Mouse (Mus musculus): ENCODE data around the gene Dnase1. TPM values are rescaled to one million over a fixed set of nuclear protein-coding genes. Genes with fewer than 3 reads are reported as not detected.

The Dnase1 gene
- polyA plus RNA-seq, 1 experiment from 2014 or later, result 0.43 TPM

DNA sequence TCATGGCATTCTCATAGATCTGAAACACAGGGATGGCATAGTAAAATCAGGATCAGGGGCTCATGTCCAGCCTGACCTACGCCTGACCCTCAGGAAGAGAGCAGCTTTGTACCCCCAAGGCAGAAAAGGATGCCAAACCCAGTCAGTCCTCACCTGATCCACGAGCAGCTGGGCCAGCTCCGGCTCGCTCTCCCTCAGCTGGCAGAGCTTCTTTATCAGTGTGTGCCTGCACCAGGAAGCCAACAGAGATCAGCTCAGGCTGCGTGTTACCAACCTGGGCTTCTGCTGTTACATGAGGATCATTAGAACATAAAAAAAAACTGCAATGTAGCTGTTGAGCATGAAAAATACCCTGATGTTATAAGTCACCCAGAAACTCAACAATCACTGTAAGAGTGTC, 3.5 kb downstream of the Dnase1 start:
- H3K9ac ChIP-seq (replicated peaks), result no peak overlapping the region
- H3K9me3 ChIP-seq (ENCODE audit: low read length), result no peaks in the 10 kb centered on the region
- no peaks in the 10 kb centered on the region for H3K4me1 ChIP-seq (ENCODE audit: insufficient read depth)
- 80% methylated on average over 5 of the region's 5 CpGs for WGBS (ENCODE audit: insufficient replicate concordance)
- no peak for TF ChIP-seq EP300 (IDR thresholded peaks at IDR 0.05; ENCODE audit: low read depth)
- TF ChIP-seq CTCF (IDR thresholded peaks at IDR 0.05; ENCODE audit: low read depth), result no peak
- no peak overlapping the region for H3K4me2 ChIP-seq (ENCODE audit: low read depth, low read length)
- H3K27ac ChIP-seq (ENCODE audit: low read depth), result no peak overlapping the region
- DNase-seq (no peak), ATAC-seq (no peak)
- H3K27me3 ChIP-seq (ENCODE audit: insufficient read depth, low read length), result no peaks in the 10 kb centered on the region
- H3K4me3 ChIP-seq (ENCODE audit: low read depth, low read length), result no peak overlapping the region
- H3K36me3 ChIP-seq (replicated peaks; ENCODE audit: insufficient read depth, low read length), result peaks cover 52% of the 10 kb centered on the region

DNA sequence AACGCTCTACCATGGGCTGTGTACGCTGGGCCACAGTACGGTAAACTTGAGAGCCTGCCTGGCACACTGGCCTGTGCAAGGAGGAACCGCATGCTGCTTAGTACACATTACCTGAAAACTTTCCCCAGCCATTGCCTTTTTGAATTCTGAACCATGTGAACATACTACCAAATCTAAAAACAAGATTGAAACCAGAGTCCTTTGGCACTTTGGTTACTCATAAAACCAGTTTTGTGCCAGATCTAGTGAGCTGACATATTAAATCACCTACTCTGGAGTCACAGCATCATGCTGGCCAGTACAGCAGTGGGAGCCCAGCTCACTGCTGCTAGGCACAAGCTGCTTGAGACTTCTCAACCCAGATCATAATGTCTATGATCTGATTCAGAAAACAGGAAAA, 4.9 kb downstream of the Dnase1 start:
- Histone ChIP-seq H3K27me3 (ENCODE audit: insufficient read depth, low read length) (no peaks in the 10 kb centered on the region), H3K4me1 (ENCODE audit: insufficient read depth) (no peaks in the 10 kb centered on the region), H3K4me2 (ENCODE audit: low read depth, low read length) (no peak overlapping the region), H3K4me3 (ENCODE audit: low read depth, low read length) (no peak overlapping the region), H3K36me3 (replicated peaks; ENCODE audit: insufficient read depth, low read length) (peaks cover 58% of the 10 kb centered on the region), H3K9me3 (ENCODE audit: low read length) (no peaks in the 10 kb centered on the region), H3K9ac (replicated peaks) (no peak overlapping the region), H3K27ac (ENCODE audit: low read depth) (no peak overlapping the region)
- ATAC-seq (no peak), DNase-seq (no peak)
- no peak for TF ChIP-seq EP300 (IDR thresholded peaks at IDR 0.05; ENCODE audit: low read depth)
- no peak for TF ChIP-seq CTCF (IDR thresholded peaks at IDR 0.05; ENCODE audit: low read depth)
- WGBS (ENCODE audit: insufficient replicate concordance), result 88% methylated on average over 4 of the region's 4 CpGs

- H3K9ac ChIP-seq (replicated peaks), result no peak overlapping the region
Observed at GRCm38 (mm10) chr16:4044093-4044492, 7.4 kb downstream of the Dnase1 start.

DNA sequence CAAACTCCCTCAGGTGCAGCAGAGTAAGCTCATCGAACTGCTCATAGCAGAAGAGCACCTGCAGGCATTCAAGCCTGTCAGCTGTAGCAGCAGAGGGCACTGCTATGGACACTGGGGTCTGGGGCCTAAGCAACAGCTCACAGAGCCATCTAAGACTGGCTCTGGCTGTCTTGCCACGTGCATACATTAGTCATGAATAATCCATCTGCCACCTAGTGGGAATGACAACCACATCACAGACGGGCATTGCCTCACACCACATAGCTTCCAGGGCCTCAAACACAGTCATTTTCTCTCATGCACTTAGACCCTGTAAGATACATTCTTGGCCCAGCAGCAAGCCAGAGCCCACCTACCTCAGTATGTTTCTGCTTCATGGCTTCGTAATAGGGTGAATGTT, 8.8 kb downstream of the Dnase1 start:
- no peak overlapping the region for H3K4me3 ChIP-seq (ENCODE audit: low read depth, low read length)
- H3K4me2 ChIP-seq (ENCODE audit: low read depth, low read length), result no peak overlapping the region
- TF ChIP-seq EP300 (IDR thresholded peaks at IDR 0.05; ENCODE audit: low read depth) (no peak), CTCF (IDR thresholded peaks at IDR 0.05; ENCODE audit: low read depth) (peak; percentile 18)
- peaks cover 59% of the 10 kb centered on the region for H3K36me3 ChIP-seq (replicated peaks; ENCODE audit: insufficient read depth, low read length)
- H3K27me3 ChIP-seq (ENCODE audit: insufficient read depth, low read length), result no peaks in the 10 kb centered on the region
- DNase-seq (no peak), ATAC-seq (no peak)
- H3K9me3 ChIP-seq (ENCODE audit: low read length), result no peaks in the 10 kb centered on the region
- H3K9ac ChIP-seq (replicated peaks), result no peak overlapping the region
- 78% methylated on average over 4 of the region's 4 CpGs for WGBS (ENCODE audit: insufficient replicate concordance)
- H3K27ac ChIP-seq (ENCODE audit: low read depth), result no peak overlapping the region
- H3K4me1 ChIP-seq (ENCODE audit: insufficient read depth), result no peaks in the 10 kb centered on the region

More at GRCm38 (mm10) chr16:4044093-4044492, 7.4 kb downstream of the Dnase1 start:
- DNase-seq (no peak), ATAC-seq (no peak)
- TF ChIP-seq CTCF (IDR thresholded peaks at IDR 0.05; ENCODE audit: low read depth), result no peak
- TF ChIP-seq EP300 (IDR thresholded peaks at IDR 0.05; ENCODE audit: low read depth), result no peak
- Histone ChIP-seq H3K27me3 (ENCODE audit: insufficient read depth, low read length) (no peaks in the 10 kb centered on the region), H3K4me1 (ENCODE audit: insufficient read depth) (no peaks in the 10 kb centered on the region), H3K36me3 (replicated peaks; ENCODE audit: insufficient read depth, low read length) (peaks cover 57% of the 10 kb centered on the region), H3K27ac (ENCODE audit: low read depth) (no peak overlapping the region), H3K9me3 (ENCODE audit: low read length) (no peaks in the 10 kb centered on the region), H3K4me2 (ENCODE audit: low read depth, low read length) (no peak overlapping the region), H3K4me3 (ENCODE audit: low read depth, low read length) (no peak overlapping the region)
- WGBS (ENCODE audit: insufficient replicate concordance), result 87% methylated on average over 2 of the region's 2 CpGs

DNA sequence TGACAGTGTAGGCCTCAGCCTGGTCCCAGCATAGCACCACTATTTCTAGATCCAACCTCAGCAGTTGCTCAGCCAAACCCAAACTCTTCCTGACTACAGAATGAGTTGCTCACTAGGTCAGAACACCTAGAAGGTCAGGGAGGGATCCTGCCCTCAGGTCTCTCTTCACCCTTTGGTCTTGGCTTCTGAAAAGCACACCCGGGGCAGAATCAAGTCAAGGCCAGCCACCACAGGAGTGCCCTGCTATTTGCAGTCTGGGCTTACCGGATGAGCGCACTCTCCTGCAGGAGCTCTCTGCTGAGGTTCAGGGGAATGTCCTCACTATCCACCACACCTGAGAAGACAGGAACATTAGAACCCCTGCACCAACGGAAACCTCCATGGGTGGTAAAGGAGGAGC, 15.9 kb downstream of the Dnase1 start:
- Histone ChIP-seq H3K9me3 (ENCODE audit: low read length) (no peaks in the 10 kb centered on the region), H3K4me1 (ENCODE audit: insufficient read depth) (no peaks in the 10 kb centered on the region), H3K9ac (replicated peaks) (no peak overlapping the region), H3K27me3 (ENCODE audit: insufficient read depth, low read length) (no peaks in the 10 kb centered on the region), H3K27ac (ENCODE audit: low read depth) (no peak overlapping the region), H3K4me2 (ENCODE audit: low read depth, low read length) (no peak overlapping the region), H3K4me3 (ENCODE audit: low read depth, low read length) (no peak overlapping the region), H3K36me3 (replicated peaks; ENCODE audit: insufficient read depth, low read length) (peaks cover 68% of the 10 kb centered on the region)
- TF ChIP-seq CTCF (IDR thresholded peaks at IDR 0.05; ENCODE audit: low read depth) (no peak), EP300 (IDR thresholded peaks at IDR 0.05; ENCODE audit: low read depth) (no peak)
- ATAC-seq (no peak), DNase-seq (no peak)
- WGBS (ENCODE audit: insufficient replicate concordance), result 91% methylated on average over 4 of the region's 4 CpGs

- Histone ChIP-seq H3K4me3 (ENCODE audit: low read depth, low read length) (no peak overlapping the region), H3K9me3 (ENCODE audit: low read length) (no peaks in the 10 kb centered on the region), H3K27ac (ENCODE audit: low read depth) (no peak overlapping the region), H3K4me2 (ENCODE audit: low read depth, low read length) (no peak overlapping the region), H3K27me3 (ENCODE audit: insufficient read depth, low read length) (no peaks in the 10 kb centered on the region), H3K9ac (replicated peaks) (no peak overlapping the region), H3K36me3 (replicated peaks; ENCODE audit: insufficient read depth, low read length) (peaks cover 70% of the 10 kb centered on the region), H3K4me1 (ENCODE audit: insufficient read depth) (no peaks in the 10 kb centered on the region)
- TF ChIP-seq EP300 (IDR thresholded peaks at IDR 0.05; ENCODE audit: low read depth), result no peak
- TF ChIP-seq CTCF (IDR thresholded peaks at IDR 0.05; ENCODE audit: low read depth), result 0 out of 2 replicates have a peak, but pooled peaks have one; percentile 14
- ATAC-seq (no peak), DNase-seq (no peak)
- 81% methylated on average over 3 of the region's 3 CpGs for WGBS (ENCODE audit: insufficient replicate concordance)
Observed at GRCm38 (mm10) chr16:4053811-4054210, 17.1 kb downstream of the Dnase1 start.

- no peak for DNase-seq
- H3K27me3 ChIP-seq (ENCODE audit: insufficient read depth, low read length), result no peaks in the 10 kb centered on the region
- H3K4me1 ChIP-seq (ENCODE audit: insufficient read depth), result no peaks in the 10 kb centered on the region
- no peak for ATAC-seq
- no peak overlapping the region for H3K4me3 ChIP-seq (ENCODE audit: low read depth, low read length)
- H3K36me3 ChIP-seq (replicated peaks; ENCODE audit: insufficient read depth, low read length), result peaks cover 44% of the 10 kb centered on the region
- 85% methylated on average over 4 of the region's 4 CpGs for WGBS (ENCODE audit: insufficient replicate concordance)
- no peak overlapping the region for H3K4me2 ChIP-seq (ENCODE audit: low read depth, low read length)
- H3K9ac ChIP-seq (replicated peaks), result no peak overlapping the region
- TF ChIP-seq CTCF (IDR thresholded peaks at IDR 0.05; ENCODE audit: low read depth) (no peak), EP300 (IDR thresholded peaks at IDR 0.05; ENCODE audit: low read depth) (no peak)
- no peaks in the 10 kb centered on the region for H3K9me3 ChIP-seq (ENCODE audit: low read length)
- H3K27ac ChIP-seq (ENCODE audit: low read depth), result no peak overlapping the region
Observed at GRCm38 (mm10) chr16:4064945-4065344, 28.2 kb downstream of the Dnase1 start.
